Mouse (Mus musculus): ENCODE data around the gene Mars.

The Mars gene

GRCm38 (mm10) chr10:127285644-127286043 lies 25.9 kb downstream of the Mars start:
- no peak for DNase-seq

GRCm38 (mm10) chr10:127284724-127285500 lies 26.7 kb downstream of the Mars start:
- no peak for DNase-seq

DNA sequence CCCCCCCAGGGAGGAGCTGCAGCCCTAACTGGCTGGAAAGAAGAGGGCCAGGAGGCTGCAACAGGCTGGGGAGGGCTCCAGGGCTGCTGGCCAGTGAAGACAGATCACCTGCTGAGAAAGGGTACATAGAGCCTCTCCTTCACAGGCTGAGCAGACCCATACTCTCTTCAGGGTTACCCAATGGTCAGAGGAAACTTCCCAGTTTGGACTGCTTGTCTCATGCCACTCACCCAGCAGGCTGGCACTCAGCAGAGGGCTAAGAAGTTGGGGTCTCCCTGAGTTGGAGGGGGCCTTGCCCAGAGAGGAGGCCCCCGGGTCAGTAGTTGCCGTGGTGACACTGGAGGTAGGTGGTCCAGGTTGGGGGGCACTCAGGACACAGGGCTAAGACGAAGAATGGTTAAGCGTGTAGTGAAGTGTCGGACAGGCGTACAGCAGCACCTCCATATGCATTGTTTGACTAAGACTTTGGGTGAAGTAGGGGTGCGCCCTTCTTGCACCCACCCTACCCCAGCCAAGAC lies 27.4 kb downstream of the Mars start:
- DNase-seq = no peak

- no peak for DNase-seq
Measured at GRCm38 (mm10) chr10:127282620-127283215, 28.9 kb downstream of the Mars start.

DNA sequence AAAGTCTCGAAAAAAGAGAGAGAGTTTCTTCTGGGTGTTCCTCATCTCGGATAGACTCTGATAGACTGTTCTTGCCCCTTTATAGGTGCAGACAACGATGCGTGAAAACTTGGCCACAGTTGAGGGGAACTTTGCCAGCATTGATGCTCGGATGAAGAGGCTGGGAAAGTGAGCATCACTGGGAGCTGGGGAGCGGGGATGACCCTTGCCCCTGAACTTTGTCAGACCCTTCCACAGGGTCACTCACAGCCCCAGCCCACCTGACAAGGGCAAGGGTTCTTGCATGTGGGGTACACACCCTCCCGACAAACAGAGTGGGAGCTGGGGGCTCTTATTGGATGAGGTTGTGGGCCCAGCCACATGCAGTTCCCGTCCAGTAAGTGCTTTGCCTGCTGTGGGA lies 30.3 kb downstream of the Mars start:
- DNase-seq = no peak

DNA sequence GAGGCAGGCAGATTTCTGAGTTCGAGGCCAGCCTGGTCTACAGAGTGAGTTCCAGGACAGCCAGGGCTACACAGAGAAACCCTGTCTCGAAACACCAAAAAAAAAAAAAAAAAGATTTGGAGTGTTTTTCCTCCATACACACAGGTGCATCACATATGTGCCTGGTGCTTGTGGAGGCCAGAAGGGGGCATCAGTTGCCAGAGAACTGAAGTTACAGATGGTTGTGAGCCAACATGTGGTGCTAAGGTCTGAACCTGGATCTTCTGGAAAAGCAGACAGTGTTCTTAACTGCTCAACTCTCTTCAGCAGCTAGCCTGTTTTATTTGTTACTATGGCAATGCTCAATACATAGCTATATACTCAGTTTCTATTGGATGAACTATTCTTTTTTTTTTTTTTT lies 31.9 kb downstream of the Mars start:
- DNase-seq = no peak

DNA sequence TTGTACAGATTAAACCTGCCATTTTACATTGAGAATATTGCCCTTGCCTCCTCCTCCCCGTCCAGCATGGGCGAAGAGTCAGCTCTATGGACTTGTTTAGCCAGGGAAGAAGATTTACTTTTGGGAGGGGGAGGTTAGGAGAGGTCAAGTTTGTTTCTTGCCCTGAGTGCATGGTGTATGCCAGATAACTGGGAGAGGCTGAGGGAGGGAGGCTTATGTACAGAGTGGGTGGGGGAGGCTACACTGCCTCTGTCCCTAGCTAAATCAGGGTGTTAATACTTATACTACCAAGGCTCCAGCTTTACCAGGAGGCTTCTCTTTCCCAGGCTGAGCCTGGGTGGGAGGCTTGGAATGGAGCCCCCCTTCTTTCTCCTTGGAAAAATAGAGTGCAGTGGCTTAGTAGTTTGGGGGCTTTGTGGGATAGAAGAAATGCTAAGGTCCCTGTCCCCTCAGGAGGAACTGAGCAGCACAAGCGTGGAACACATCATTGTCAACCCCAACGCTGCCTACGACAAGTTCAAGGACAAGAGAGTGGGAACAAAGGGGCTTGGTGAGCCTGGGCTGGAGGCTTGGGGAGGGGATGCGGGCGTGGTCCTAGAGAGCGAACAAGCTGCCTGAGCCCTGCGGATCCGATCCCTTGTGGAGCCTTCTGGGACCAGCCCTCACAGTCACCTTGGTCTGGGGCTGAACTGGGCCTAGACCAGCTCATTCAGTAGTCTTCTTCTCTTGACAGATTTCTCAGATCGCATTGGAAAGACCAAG lies 37.1 kb downstream of the Mars start:
- no peak for DNase-seq

GRCm38 (mm10) chr10:127272371-127272770 lies 39.2 kb downstream of the Mars start:
- no peak for DNase-seq

GRCm38 (mm10) chr10:127269884-127270283 lies 41.7 kb downstream of the Mars start:
- DNase-seq = no peak

- DNase-seq = no peak
Measured at GRCm38 (mm10) chr10:127269036-127269435, 42.5 kb downstream of the Mars start.

DNA sequence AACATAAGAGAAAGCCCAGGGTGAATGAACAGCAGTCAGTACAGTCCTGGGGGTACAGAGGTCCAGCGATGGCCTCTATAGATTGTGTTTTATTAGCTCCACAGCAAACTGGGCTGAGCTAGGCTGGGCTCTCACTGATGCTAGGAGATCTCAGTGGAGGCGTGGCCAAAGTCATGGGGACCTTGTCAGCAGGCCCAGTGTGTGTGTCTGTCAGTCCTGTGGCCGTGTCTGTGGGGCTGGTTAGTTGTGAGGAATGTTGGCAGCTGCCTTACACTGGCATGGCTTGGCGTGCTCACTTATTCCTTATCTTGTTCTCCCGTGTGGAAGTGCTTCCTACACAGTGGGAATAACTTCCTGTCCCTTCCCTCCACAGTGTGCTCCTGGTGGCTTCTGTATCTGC lies 43.2 kb downstream of the Mars start:
- no peak for DNase-seq

DNA sequence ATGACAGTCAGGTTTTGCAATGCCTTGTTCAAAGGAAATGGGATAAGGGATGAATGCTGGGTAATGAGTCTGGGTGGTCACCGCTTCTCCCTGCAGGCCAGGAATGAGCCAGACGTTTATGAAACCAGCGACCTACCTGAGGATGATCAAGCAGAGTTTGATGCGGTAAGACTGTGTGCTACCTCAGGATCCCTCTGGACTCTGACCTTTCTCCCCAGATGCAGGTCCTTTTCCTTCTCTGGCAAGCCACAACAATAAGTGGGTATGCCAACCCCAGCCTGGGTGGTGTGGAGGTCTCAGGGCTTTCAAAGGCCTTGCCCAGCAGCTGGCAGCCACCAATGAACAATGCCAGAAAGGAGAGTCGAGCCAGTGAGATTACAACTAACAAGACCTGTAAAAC lies 44.3 kb downstream of the Mars start:
- peak; percentile 17 for DNase-seq

GRCm38 (mm10) chr10:127266112-127267091 lies 45.2 kb downstream of the Mars start, which contains the start of gene Dctn2:
TSS of gene Dctn2 (plus strand) at chr10:127266368.
- DNase-seq = peak; percentile 97

DNA sequence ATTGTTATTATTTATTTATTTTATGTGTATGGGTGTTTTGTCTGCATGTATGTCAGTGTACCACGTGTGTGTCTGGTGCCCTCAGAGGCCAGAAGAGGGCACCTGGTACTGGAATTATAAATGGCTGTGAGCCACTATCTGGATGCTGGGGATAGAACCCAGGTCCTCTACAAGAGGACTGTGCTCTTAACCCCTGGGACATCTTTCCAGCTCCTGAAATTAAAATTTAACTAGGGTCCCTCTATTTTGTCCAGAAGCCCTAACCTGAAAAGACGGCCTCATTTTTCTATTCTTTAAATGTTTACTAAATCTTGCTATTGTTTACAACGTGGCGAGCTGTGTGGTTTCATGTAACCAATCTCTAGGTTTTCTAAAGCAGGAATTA lies 45.9 kb downstream of the Mars start:
- DNase-seq = peak; percentile 24

GRCm38 (mm10) chr10:127264971-127265370 lies 46.6 kb downstream of the Mars start:
- no peak for DNase-seq

DNA sequence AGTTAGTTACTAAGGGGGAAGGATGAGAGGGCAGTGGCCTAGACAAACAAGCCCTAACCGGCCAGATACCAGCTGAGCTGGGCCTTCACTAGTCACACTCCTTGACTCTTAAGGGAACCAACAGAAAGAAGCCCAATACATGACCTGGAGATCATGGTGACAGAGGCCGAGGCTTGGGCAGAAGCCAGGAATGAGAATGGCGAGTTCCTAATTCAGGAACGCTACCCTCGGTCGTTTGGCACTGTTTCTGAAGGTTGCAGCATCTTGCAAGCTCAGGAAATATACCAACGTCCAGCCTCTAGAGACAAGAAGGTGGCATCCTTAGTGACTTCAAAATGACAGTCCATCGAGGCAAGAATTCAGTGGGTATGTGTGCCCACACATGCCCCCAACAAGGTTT lies 47.2 kb downstream of the Mars start:
- no peak for DNase-seq

GRCm38 (mm10) chr10:127263631-127264030 lies 48.0 kb downstream of the Mars start:
- DNase-seq = no peak

GRCm38 (mm10) chr10:127262548-127263398 lies 48.8 kb downstream of the Mars start, which contains the start of gene Kif5a:
TSS of gene Kif5a (minus strand) at chr10:127263348.
- peak; percentile 29 for DNase-seq

DNA sequence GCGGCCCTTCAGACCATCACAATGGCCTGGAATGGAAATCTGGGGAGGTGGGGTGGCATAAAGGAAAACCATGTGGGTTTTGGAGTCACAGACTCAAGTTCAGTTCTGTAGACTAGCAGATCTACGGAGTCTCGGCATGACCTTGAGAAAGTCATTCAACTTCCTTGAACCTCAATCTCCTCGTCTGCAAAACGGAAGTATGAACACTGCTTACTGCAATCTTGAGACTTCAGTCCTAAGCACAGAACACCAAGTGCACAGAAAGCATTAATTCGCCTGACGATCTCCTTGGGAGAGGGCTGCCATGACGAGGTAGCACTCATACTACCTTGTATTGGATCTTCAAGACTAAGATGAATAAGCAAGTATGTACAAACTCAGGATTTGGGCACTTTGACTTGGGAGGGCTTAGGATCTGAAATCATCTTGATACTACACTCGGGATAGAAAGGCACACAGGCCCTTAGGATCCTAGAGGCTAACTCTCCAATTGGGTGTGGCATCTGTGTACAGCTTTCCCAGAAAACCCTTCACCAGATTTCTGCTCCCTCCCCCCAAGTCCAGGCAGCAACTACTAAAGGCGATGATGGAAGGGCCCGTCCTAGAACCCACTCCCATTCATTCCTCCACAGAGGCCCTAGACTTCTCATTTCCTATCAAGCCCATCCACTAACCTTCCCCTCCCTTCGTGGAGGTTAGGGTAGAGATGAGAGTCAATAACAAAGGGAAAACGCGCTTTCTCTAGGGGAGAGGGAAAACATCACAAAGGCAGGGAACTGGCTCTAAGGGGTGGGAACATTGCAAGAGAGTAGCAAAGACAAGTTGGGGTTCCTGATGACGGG lies 49.7 kb downstream of the Mars start:
- DNase-seq = no peak

DNA sequence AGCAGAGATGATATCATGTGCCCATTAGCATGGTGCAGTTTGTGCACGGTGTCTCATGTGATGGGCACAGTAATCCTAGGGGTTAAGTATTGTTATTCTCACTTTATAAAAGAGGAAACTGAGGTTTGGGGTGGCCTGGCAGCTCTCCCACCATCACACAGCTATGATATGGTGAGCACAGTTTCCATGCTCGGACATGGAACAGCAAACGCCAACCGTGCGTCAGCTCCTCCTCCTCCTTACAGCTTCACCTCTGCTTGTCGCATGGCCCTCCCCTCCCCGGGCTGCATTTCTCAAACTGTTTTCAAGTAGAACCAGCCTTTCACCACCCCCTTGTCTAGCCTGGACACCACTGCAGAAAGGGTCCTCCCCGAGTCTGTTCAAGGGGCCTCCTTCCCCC lies 53.1 kb downstream of the Mars start:
- no peak for DNase-seq
